Mouse (Mus musculus) megakaryocyte, embryonic 14.5 days (primary cell): ENCODE data around the gene Aqr. TPM values are rescaled to one million over a fixed set of nuclear protein-coding genes. Genes with fewer than 3 reads are reported as not detected.

ENCODE experiments used
- H3K27me3 ChIP-seq: replicated peaks from 2 replicates; pipeline ENCODE3; 2012; ENCODE audit warnings: inconsistent platforms
- H3K36me3 ChIP-seq: replicated peaks from 2 replicates; pipeline ENCODE3; 2012; ENCODE audit warnings: low read length, inconsistent platforms, mixed read lengths
- H3K4me1 ChIP-seq: 2 replicates; pipeline ENCODE4 v1.6.1; 2012; ENCODE audit warnings: inconsistent platforms
- H3K4me3 ChIP-seq: replicated peaks from 2 replicates; pipeline ENCODE3; 2012; ENCODE audit warnings: moderate library complexity, mild to moderate bottlenecking, inconsistent platforms
- H3K9me3 ChIP-seq: 2 replicates; pipeline ENCODE4 v1.6.1; 2012; ENCODE audit warnings: inconsistent platforms
- FLI1 ChIP-seq: IDR thresholded peaks from 2 replicates; pipeline ENCODE4 v1.6.1; 2012; ENCODE audit warnings: low read length, inconsistent platforms, mixed read lengths
- GATA1 ChIP-seq: IDR thresholded peaks from 3 replicates; pipeline ENCODE4 v1.6.1; 2012; ENCODE audit warnings: mixed read lengths, low read length, inconsistent platforms, borderline replicate concordance
- polyA plus RNA-seq: library from polyadenylated mRNA; stranded (reverse); fragments of >175 nt; gene quantifications from 2 replicates; pipeline ENCODE4 v1.2.3, GENCODE M21; 2012; ENCODE audit warnings: low replicate concordance; ENCODE audit not compliant: insufficient read depth

Aqr gene
- polyA plus RNA-seq, 1 experiment = 2.8 TPM

GRCm38 (mm10) chr2:114093577-114093976 lies 93.2 kb downstream of the Aqr start:
- TF ChIP-seq FLI1 = no peak
- TF ChIP-seq GATA1 = no peak
- Histone ChIP-seq H3K4me1 (peaks cover 32% of the 10 kb centered on the region), H3K4me3 (no peak overlapping the region), H3K9me3 (peaks cover 2% of the 10 kb centered on the region; the same call in 1 of the 2 replicates), H3K36me3 (peaks cover 3% of the 10 kb centered on the region), H3K27me3 (peaks cover 6% of the 10 kb centered on the region)

GRCm38 (mm10) chr2:114089862-114090261 lies 97.0 kb downstream of the Aqr start:
- Histone ChIP-seq H3K4me3 (peak overlapping the region; percentile 29), H3K4me1 (peaks cover 13% of the 10 kb centered on the region), H3K9me3 (peaks cover 2% of the 10 kb centered on the region; the same call in 1 of the 2 replicates), H3K36me3 (no peaks in the 10 kb centered on the region), H3K27me3 (peaks cover 6% of the 10 kb centered on the region)
- TF ChIP-seq FLI1 (no peak), GATA1 (no peak)

- Histone ChIP-seq H3K9me3 (peaks cover 8% of the 10 kb centered on the region), H3K27me3 (peaks cover 4% of the 10 kb centered on the region), H3K4me3 (no peak overlapping the region), H3K4me1 (peaks cover 4% of the 10 kb centered on the region; the same call in 1 of the 2 replicates), H3K36me3 (no peaks in the 10 kb centered on the region)
- TF ChIP-seq FLI1 = no peak
- TF ChIP-seq GATA1 = no peak
Measured at GRCm38 (mm10) chr2:114087271-114087670, 99.6 kb downstream of the Aqr start.

- Histone ChIP-seq H3K9me3 (no peaks in the 10 kb centered on the region), H3K4me1 (no peaks in the 10 kb centered on the region), H3K27me3 (no peaks in the 10 kb centered on the region), H3K4me3 (no peak overlapping the region), H3K36me3 (no peaks in the 10 kb centered on the region)
- TF ChIP-seq FLI1 (no peak), GATA1 (no peak)
Measured at GRCm38 (mm10) chr2:114071876-114072275, 114.9 kb downstream of the Aqr start.

- Histone ChIP-seq H3K9me3 (no peaks in the 10 kb centered on the region), H3K36me3 (no peaks in the 10 kb centered on the region), H3K4me3 (no peak overlapping the region), H3K4me1 (no peaks in the 10 kb centered on the region), H3K27me3 (no peaks in the 10 kb centered on the region)
- no peak for TF ChIP-seq GATA1
- TF ChIP-seq FLI1 = no peak
Measured at GRCm38 (mm10) chr2:114066226-114066625, 120.6 kb downstream of the Aqr start.

GRCm38 (mm10) chr2:114064004-114064403 lies 122.8 kb downstream of the Aqr start:
- Histone ChIP-seq H3K4me3 (no peak overlapping the region), H3K27me3 (no peaks in the 10 kb centered on the region)
- TF ChIP-seq GATA1 (no peak), FLI1 (no peak)

GRCm38 (mm10) chr2:114060071-114060591 lies 126.7 kb downstream of the Aqr start:
- H3K9me3 ChIP-seq = no peaks in the 10 kb centered on the region
- H3K36me3 ChIP-seq = no peaks in the 10 kb centered on the region
- H3K4me3 ChIP-seq = no peak overlapping the region
- TF ChIP-seq GATA1 (no peak), FLI1 (no peak)
- peaks cover 4% of the 10 kb centered on the region for H3K27me3 ChIP-seq
- H3K4me1 ChIP-seq = 0 out of 2 replicates have a peak, but pooled peaks cover 4% of the 10 kb centered on the region

More at GRCm38 (mm10) chr2:114064004-114064403, 122.8 kb downstream of the Aqr start:
- no peaks in the 10 kb centered on the region for H3K9me3 ChIP-seq
- no peaks in the 10 kb centered on the region for H3K4me1 ChIP-seq
- H3K36me3 ChIP-seq = no peaks in the 10 kb centered on the region

- Histone ChIP-seq H3K27me3 (peaks cover 4% of the 10 kb centered on the region), H3K4me1 (0 out of 2 replicates have a peak, but pooled peaks cover 4% of the 10 kb centered on the region), H3K36me3 (no peaks in the 10 kb centered on the region), H3K9me3 (no peaks in the 10 kb centered on the region), H3K4me3 (no peak overlapping the region)
- TF ChIP-seq FLI1 (no peak), GATA1 (no peak)
Measured at GRCm38 (mm10) chr2:114059608-114060007, 127.2 kb downstream of the Aqr start.

- TF ChIP-seq FLI1 (no peak), GATA1 (no peak)
- Histone ChIP-seq H3K4me3 (no peak overlapping the region), H3K36me3 (no peaks in the 10 kb centered on the region), H3K9me3 (no peaks in the 10 kb centered on the region), H3K4me1 (0 out of 2 replicates have a peak, but pooled peaks cover 4% of the 10 kb centered on the region), H3K27me3 (peaks cover 4% of the 10 kb centered on the region)
Measured at GRCm38 (mm10) chr2:114058226-114058796, 128.5 kb downstream of the Aqr start.

- H3K36me3 ChIP-seq = no peaks in the 10 kb centered on the region
- no peak for TF ChIP-seq FLI1
- TF ChIP-seq GATA1 = no peak
- no peak overlapping the region for H3K4me3 ChIP-seq
- H3K4me1 ChIP-seq = 0 out of 2 replicates have a peak, but pooled peaks cover 4% of the 10 kb centered on the region
- H3K9me3 ChIP-seq = no peaks in the 10 kb centered on the region
- H3K27me3 ChIP-seq = peaks cover 4% of the 10 kb centered on the region
Measured at GRCm38 (mm10) chr2:114057303-114057853, 129.4 kb downstream of the Aqr start.
